Comparison of ENCODE assay signal across 24 mouse cellular contexts in genomic region chr8:11319405-11319804, GRCm38 (mm10). TPM values are rescaled to one million over a fixed set of nuclear protein-coding genes. Genes with fewer than 3 reads are reported as not detected.
DNase-seq lines count a peak whose midpoint lies in the region; ATAC-seq and TF ChIP-seq lines count a peak whose summit lies in the region.
"Had no signal": no experiment of that assay in that cellular context is flagged by ENCODE, and none has a peak within 500 bp of the region (broad histone marks: within the 10 kb centered on the region; RNA-seq: fewer than 3 reads in every experiment).

No protein-coding gene starts in this region.

- peaks cover 7% of the 10 kb centered on the region for H3K79me2 ChIP-seq in heart, adult 2 months (replicated peaks; ENCODE audit: control insufficient read depth, insufficient read depth, low read length)

- H3K36me3 ChIP-seq in heart, adult 2 months (ENCODE audit: control insufficient read depth, insufficient read depth, low read length), result peaks cover 26% of the 10 kb centered on the region
- H3K36me3 ChIP-seq in heart, embryonic 13.5 days, result peaks cover 33% of the 10 kb centered on the region
- H3K36me3 ChIP-seq in heart, embryonic 12.5 days, result peaks cover 25% of the 10 kb centered on the region; the same call in 1 of the 2 replicates
- H3K36me3 ChIP-seq: embryonic facial prominence, embryonic 15.5 days; forebrain, embryonic 12.5 days had no signal

- no peak for DNase-seq in heart, adult 2 months
- no peak for DNase-seq in heart, postnatal 10 days
- DNase-seq in adrenal gland, postnatal 4 days (ENCODE audit: low spot score in 2 of 2), result no peak
- DNase-seq: adrenal gland, adult 2 months; adrenal gland, postnatal 10 days; adrenal gland, postnatal 25 days; cerebellum, adult 11 months; cerebellum, adult 18-20 months; cerebellum, adult 8-10 months; cerebellum, adult 9-11 months; cerebellum, postnatal 14 days; cerebellum, postnatal 36 days; embryo, embryonic 11 days had no signal

- peaks cover 38% of the 10 kb centered on the region for H3K4me1 ChIP-seq in heart, adult 2 months (ENCODE audit: control insufficient read depth, insufficient read depth, low read length)
- H3K4me1 ChIP-seq in heart, embryonic 13.5 days, result peaks cover 71% of the 10 kb centered on the region
- H3K4me1 ChIP-seq in heart, embryonic 12.5 days (replicated peaks), result peaks cover 72% of the 10 kb centered on the region
- peaks cover 55% of the 10 kb centered on the region for H3K4me1 ChIP-seq in brown adipose tissue, adult 24 weeks (ENCODE audit: control insufficient read depth, insufficient read depth, insufficient read length, low read length)
- H3K4me1 ChIP-seq: forebrain, embryonic 12.5 days had no signal

- H3K9ac ChIP-seq in heart, adult 2 months (ENCODE audit: low read depth, low read length), result no peak overlapping the region
- H3K9ac ChIP-seq in heart, embryonic 13.5 days, result no peak overlapping the region
- H3K9ac ChIP-seq in heart, embryonic 12.5 days, result no peak overlapping the region
- H3K9ac ChIP-seq: embryonic facial prominence, embryonic 13.5 days; embryonic facial prominence, embryonic 15.5 days; forebrain, embryonic 12.5 days had no signal

- peak; percentile 4; the same call in 1 of the 2 replicates for ATAC-seq in heart, embryonic 13.5 days (ENCODE audit: extremely low read depth, insufficient number of reproducible peaks, low FRiP score, low TSS enrichment)
- ATAC-seq in heart, embryonic 12.5 days (ENCODE audit: insufficient number of reproducible peaks, low FRiP score), result no peak
- ATAC-seq: forebrain, embryonic 14.5 days; forebrain, embryonic 16.5 days had no signal

- no peaks in the 10 kb centered on the region for H3K27me3 ChIP-seq in heart, adult 2 months (ENCODE audit: control insufficient read depth, insufficient read depth, low read length)
- H3K27me3 ChIP-seq in heart, embryonic 13.5 days (replicated peaks), result no peaks in the 10 kb centered on the region
- no peaks in the 10 kb centered on the region for H3K27me3 ChIP-seq in heart, embryonic 12.5 days (replicated peaks)
- H3K27me3 ChIP-seq: embryonic facial prominence, embryonic 13.5 days; embryonic facial prominence, embryonic 15.5 days had no signal

- H3K27ac ChIP-seq in heart, adult 2 months, result peak overlapping the region; percentile 1; the same call in 1 of the 2 replicates
- no peak overlapping the region for H3K27ac ChIP-seq in heart, embryonic 13.5 days (replicated peaks)
- no peak overlapping the region for H3K27ac ChIP-seq in heart, embryonic 12.5 days (ENCODE audit: poor library complexity, severe bottlenecking)
- peak overlapping the region; percentile 41 for H3K27ac ChIP-seq in brown adipose tissue, adult 24 weeks (replicated peaks; ENCODE audit: low read depth, low read length)
- H3K27ac ChIP-seq: embryonic facial prominence, embryonic 13.5 days; embryonic facial prominence, embryonic 15.5 days; forebrain, embryonic 10.5 days; forebrain, embryonic 12.5 days had no signal

- H3K4me2 ChIP-seq in heart, embryonic 13.5 days, result no peak overlapping the region
- no peak overlapping the region for H3K4me2 ChIP-seq in heart, embryonic 12.5 days
- H3K4me2 ChIP-seq: embryonic facial prominence, embryonic 13.5 days; embryonic facial prominence, embryonic 15.5 days; forebrain, embryonic 12.5 days had no signal

- H3K9me3 ChIP-seq in heart, embryonic 13.5 days, result no peaks in the 10 kb centered on the region
- no peaks in the 10 kb centered on the region for H3K9me3 ChIP-seq in heart, embryonic 12.5 days (replicated peaks)
- H3K9me3 ChIP-seq: embryonic facial prominence, embryonic 13.5 days; embryonic facial prominence, embryonic 15.5 days; forebrain, embryonic 10.5 days; forebrain, embryonic 12.5 days had no signal

- no peak for TF ChIP-seq POLR2A in heart, adult 2 months (IDR thresholded peaks at IDR 0.05; ENCODE audit: insufficient read depth, low read depth, low read length)

- TF ChIP-seq CTCF in heart, adult 2 months (IDR thresholded peaks at IDR 0.05), result no peak

- no peak for TF ChIP-seq EP300 in heart, adult 2 months (IDR thresholded peaks at IDR 0.05; ENCODE audit: insufficient read depth, low read depth, low read length)

- H3K4me3 ChIP-seq in heart, adult 2 months, result no peak overlapping the region
- H3K4me3 ChIP-seq in heart, embryonic 13.5 days, result no peak overlapping the region
- H3K4me3 ChIP-seq in heart, embryonic 12.5 days, result no peak overlapping the region
- no peak overlapping the region for H3K4me3 ChIP-seq in brown adipose tissue, adult 24 weeks (ENCODE audit: insufficient read depth, low read depth, low read length)
- H3K4me3 ChIP-seq: embryonic facial prominence, embryonic 13.5 days; embryonic facial prominence, embryonic 15.5 days; erythroblast, embryonic 14.5 days; forebrain, embryonic 10.5 days; forebrain, embryonic 12.5 days had no signal

- intact Hi-C loops in heart, adult 2 months (cut with DNase I), result no loop called here
- intact Hi-C loops in heart, postnatal 10 days (cut with DNase I), result no loop called here

- WGBS in heart, adult 2 months, result 58% methylated on average over 11 of the region's 11 CpGs
- WGBS in heart, embryonic 13.5 days, result 83% methylated on average over 11 of the region's 11 CpGs
- WGBS in heart, embryonic 12.5 days, result 78% methylated on average over 11 of the region's 11 CpGs

RNA-seq across cellular contexts. Expression of gene Col4a1, which starts 6.8 kb away (rescaled TPM):
- total RNA-seq in heart, adult 2 months (2021), result 100 to 1,000 TPM; 221 to 311 TPM
- polyA plus RNA-seq in heart, adult 2 months (2012; rRNA removed), result 258 and 384 TPM in 2 replicates
- 1,000 to 10,000 TPM; 1,260 to 1,378 TPM for total RNA-seq in heart, postnatal 10 days (2021)
- 164 TPM in 2 replicates for polyA plus RNA-seq in heart, embryonic 13.5 days (2015; fragmentation: Nextera tagmentation; extraction: Ambion mirVana)
- 240 and 249 TPM in 2 replicates for polyA plus RNA-seq in heart, embryonic 12.5 days (2016; fragmentation: Nextera tagmentation; extraction: Ambion mirVana)
- polyA plus RNA-seq in brown adipose tissue, adult 24 weeks (2012; ENCODE audit: insufficient read depth, insufficient read length, missing spikeins), result 142 and 186 TPM in 2 replicates
- 100 to 1,000 TPM; 580 to 619 TPM for total RNA-seq in adrenal gland, postnatal 4 days (2021)
- total RNA-seq: MEL had no signal

RNA-seq across cellular contexts. Expression of gene Col4a2, which starts 6.8 kb away (rescaled TPM):
- total RNA-seq in heart, adult 2 months (2021), result 100 to 1,000 TPM; 139 to 172 TPM
- polyA plus RNA-seq in heart, adult 2 months (2012; rRNA removed), result 104 and 139 TPM in 2 replicates
- 100 to 1,000 TPM; 697 to 713 TPM for total RNA-seq in heart, postnatal 10 days (2021)
- 66.9 and 71.5 TPM in 2 replicates for polyA plus RNA-seq in heart, embryonic 13.5 days (2015; fragmentation: Nextera tagmentation; extraction: Ambion mirVana)
- 117 and 129 TPM in 2 replicates for polyA plus RNA-seq in heart, embryonic 12.5 days (2016; fragmentation: Nextera tagmentation; extraction: Ambion mirVana)
- polyA plus RNA-seq in brown adipose tissue, adult 24 weeks (2012; ENCODE audit: insufficient read depth, insufficient read length, missing spikeins), result 51.1 and 77.2 TPM in 2 replicates
- 100 to 1,000 TPM; 299 to 331 TPM for total RNA-seq in adrenal gland, postnatal 4 days (2021)

Comparison
In these comparisons a context has a peak if more than half of its experiments do, and no peak if none do; other contexts are left out.
1. H3K27ac ChIP-seq: peak in heart, adult 2 months (single experiment) and brown adipose tissue, adult 24 weeks (single experiment); none in heart, embryonic 13.5 days (single experiment) and heart, embryonic 12.5 days (single experiment).